Mouse (Mus musculus): ENCODE data around the gene St7l.

Gene St7l

DNA sequence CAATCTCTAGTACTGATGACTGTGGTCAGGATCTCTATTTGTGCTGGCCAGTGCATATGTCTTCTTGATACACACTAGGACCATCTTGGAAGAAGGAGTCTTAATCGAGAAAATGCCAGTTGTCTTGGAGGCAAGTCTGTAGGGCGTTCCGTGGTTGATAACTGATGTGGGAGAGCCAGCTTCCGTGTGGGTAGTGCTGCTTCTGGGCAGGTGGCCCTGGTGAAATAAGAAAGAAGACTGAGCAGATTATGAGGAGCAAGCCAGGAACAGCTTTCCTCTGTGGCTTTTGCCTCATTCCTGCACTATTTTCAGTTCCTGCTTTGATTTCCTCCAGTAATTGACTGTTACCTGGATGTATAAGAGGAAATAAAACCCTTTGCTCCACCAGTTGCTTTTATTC, 41.6 kb downstream of the St7l start:
- DNase-seq: no peak

DNA sequence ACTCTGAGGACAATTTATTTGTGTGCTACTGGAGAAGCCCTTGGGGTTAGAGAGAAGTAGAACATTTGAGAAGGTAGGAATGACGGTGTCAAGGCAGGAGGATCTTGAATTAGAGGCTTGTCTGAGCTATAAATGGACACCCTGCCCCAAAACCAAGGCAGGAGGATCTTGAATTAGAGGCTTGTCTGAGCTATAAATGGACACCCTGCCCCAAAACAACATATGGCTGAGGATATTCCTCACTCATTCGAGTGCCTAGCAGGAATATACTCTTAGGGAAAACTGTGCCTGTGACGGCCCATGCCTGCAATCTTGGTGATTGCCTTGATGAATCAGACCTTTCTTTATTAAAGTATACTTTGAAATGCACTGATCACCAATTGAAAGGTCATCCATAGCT, 42.2 kb downstream of the St7l start:
- no peak for DNase-seq

DNA sequence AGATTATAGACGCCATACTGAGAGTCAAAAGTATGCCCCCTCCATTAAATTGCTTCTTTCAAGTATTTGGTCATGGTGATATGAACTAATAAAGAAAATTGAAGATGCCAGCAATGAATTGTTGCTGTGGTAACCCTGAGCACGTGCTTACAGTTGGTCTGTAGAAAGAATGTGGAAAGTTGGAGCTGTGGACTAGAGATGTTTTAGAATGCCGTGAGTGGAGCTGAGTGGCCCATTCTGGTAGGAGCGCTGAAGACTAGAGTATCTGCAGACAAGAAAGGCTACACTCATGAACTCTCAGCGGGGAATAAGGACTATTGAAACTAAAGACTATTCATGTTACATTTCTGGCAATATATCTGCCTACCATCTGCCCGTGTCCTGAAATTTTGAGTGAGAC, 45.4 kb downstream of the St7l start:
- DNase-seq: no peak

DNA sequence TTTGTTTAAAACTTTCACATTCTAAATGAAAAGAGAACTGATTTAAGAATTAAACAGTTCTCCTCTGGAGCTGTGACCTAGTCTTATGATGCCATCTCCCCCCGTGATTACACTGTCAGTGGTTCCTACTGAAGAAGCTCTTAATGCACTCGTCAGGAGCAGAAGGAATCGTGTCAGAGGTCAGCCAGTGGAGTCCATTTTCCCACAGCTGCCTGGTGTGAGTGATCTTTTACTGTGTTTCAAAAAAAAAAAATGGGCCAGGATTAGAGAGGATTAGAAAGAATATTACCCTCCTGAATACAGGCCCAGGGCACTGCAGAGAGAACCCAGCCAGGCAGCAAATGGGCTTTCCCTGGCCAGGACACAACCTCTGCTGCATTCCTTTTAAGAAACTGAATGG, 51.2 kb downstream of the St7l start:
- DNase-seq: no peak

DNA sequence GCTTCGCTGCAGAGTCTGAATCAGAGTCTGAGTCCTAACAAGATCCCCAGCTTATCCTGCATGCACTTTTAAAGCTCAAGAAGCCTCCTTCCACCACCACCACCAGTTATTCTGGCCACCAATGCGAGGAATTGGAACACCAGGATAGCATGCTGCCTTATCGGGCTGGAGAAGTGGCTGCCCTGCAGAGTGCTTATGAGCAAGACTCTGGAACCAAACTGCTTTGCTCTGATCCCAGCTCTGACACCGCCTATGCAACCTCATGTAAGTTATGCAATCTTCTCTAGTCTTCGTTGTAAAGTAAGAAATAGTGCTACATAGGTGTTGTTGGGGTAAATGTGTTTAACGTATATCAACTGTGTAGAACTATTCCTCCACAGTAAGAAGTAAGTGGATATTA, 65.6 kb downstream of the St7l start:
- DNase-seq: no peak

DNA sequence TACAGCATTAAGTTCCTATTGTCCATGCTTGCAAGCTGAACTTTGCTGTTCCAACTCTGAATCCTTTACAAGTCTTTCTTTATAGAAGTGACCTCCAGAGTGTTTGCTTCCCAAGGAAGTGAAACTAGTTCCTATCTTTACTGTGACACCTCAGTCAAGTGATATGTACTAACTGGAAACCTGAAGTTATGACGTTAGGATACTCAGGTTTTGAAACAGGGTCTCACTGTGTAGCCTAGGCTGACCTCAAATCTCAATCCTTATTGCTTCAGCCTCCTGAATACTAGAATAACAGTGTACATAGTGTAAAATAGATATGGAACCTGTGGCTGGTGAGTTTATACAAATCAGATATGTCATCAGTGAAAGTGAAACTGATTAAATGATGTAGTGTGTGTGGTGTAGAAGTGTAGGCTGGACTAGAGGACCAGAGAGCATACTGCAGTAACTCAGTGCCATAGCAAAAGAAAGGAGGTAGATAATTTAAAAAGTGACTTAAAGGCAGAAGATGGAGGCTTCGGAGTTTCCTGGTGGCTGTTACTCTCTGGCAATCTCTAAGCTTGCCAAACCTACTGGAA, 74.0 kb downstream of the St7l start:
- DNase-seq: no peak

DNA sequence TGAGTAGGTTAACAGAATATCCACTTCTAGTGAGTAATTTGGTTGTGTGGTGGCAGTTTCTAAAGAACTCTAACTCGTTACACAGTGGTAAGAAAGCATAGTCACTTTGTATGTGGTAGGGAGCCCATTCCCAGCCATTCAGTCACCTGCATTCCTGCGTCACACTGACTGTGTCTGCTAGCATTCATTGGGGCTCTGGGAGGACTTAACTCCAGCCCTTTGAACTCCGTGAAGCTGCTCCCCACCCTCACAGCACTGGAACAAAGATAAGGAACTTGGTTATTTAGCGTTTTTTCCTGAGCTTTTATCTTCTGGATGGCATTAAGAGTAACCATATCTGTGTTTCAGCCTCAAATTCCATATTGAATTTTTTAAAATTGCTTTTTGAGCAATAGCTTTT, 74.5 kb downstream of the St7l start:
- no peak for DNase-seq

DNA sequence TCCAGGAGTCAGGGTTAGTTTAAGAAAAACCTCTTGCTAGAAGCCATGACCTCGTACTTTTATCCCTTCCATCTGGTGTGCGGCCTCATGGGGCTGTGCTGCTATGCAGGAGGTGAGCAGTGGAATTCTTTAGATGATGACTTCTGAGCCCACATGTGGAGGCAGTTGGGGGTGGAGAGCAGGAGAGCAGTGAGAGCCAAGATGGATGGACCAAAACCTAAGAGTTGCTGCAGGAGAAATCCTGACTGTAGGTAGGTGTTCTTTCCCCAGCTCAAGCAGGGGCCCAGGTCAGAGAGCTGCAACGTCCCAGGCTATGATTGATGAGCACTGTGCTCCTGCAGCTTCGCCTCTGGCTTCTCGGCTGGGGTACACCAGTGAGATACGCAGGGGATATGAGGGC, 76.9 kb downstream of the St7l start:
- DNase-seq: no peak

DNA sequence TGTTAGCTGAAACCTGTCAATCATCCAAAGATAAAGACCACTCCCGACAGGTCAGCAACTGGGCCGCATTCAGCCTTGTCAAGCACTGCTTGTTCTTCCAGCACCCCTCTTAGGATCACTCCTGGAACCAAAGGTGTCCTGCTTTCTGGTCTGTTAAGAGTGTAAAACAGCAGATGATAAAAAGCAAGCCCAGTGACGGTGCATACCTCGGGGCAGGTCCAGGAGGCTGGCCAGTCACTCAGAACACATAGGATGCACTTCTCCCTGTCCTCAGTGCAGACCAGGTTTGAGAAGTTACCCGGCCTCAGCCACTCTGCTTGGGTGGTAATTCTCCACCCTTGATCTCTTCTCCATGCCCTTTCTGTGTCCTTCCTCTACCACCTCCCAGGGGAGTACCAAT, 78.9 kb downstream of the St7l start:
- no peak for DNase-seq

DNA sequence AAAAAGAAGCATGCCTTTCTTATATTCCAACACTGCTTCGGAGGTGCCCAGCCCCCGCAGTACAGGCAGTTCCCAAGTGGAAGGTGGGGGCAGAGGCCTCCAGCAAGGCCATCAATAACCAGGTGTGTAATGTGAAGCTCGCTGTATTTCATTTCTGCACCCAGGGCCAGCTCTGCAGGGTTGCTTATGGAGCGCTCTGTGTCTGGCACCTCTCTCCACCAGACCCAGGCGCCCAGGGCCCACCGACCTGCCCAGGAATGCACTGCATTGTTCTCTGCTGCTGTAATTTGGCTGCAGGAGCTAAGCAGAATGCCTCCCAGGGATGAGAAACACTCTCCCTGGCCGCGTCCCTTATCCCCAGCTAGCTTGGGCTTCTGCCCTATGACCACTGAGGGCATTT, 79.5 kb downstream of the St7l start:
- DNase-seq: no peak

DNA sequence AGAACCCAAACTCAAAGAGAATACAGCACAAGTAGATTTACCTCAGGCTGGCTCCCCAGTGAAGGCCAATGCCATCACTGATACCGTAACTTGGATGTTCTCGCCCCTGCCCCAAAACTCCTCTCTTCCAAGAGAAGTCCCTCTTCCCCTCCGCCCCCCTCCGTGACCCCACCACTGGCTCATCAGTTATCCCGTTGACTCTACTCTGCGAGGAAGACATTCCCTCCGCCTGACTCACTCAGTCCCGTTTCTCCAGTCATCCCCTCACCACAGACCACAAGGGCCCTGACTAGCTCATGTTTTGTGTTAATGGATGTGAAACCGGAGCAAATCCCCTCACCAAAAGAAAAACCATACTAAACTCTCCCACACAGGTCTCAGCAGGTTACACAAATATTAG, 81.1 kb downstream of the St7l start:
- DNase-seq: no peak

DNA sequence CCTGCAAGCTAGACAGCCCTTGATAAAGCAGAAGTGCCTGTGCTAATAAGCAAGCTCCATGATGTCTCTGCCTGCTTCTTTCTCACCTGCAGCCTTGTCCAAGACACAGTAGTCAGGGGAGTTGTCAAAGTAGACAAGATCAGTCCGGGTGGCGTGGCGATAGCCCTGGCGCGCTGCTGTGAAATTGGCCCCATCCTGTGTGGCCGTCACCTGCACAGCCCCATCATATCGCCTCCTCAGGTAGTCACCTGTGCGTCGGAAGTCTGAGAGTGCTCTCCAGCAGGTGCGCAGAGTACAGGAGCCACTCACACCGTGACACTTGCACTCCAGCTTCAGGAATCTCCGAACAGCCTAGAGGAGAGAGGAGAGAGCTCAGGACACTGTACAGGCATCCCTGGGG, 87.1 kb downstream of the St7l start:
- no peak for DNase-seq

DNA sequence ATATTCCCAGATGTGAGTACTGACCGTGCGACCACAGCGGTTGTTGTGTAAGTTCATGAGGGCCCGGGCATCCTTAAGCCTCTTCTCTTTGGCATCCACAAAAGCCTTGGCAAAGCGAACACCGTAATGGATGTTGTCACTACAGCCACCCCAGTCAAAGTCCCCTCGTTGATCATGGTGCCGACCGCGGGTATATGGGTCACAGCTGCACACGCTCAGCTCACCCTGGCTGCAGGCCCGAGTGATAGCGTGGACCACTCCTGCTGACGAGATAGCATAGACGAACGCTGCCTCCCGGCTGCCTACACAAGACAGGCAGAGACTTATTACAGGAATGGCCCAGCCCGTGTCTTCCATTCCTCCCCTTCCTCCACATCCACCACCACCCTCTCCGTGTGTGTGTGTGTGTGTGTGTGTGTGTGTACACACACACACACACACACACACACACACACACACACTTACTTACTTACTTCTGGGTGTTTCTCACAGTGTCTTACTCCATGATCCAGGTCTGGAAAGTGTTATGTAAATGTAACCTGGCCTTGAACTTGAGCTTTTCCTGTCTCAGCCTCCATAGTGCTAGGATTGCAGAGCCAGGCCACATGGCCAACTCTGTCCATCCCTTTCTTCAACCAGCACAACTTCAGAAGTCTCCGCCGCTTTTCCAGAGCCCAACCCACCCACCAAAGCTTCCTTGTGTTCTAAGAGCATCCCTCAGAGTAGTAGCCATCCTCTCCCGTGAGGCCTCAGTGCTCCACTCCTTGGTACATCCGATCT, 89.3 kb downstream of the St7l start:
- DNase-seq: no peak

DNA sequence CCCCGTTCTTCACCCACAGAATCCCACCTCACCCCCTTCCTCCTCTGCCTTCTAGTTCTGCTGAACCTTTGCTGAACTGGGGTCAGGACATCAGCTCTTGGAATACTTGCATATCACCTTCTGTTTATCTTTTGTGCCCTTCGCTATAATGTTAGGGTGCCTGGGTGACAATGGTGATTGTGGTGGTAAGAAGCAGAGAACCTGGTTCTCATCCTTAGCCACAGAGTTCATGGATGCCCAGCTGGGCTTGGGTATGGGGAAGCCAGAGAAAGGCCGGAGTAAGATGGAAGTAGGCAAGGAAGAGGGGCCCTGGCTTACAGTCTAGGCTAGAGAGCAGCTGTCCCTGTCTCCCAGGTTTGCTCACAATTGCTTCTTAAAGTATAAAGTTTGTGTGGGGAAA, 90.3 kb downstream of the St7l start:
- no peak for DNase-seq

DNA sequence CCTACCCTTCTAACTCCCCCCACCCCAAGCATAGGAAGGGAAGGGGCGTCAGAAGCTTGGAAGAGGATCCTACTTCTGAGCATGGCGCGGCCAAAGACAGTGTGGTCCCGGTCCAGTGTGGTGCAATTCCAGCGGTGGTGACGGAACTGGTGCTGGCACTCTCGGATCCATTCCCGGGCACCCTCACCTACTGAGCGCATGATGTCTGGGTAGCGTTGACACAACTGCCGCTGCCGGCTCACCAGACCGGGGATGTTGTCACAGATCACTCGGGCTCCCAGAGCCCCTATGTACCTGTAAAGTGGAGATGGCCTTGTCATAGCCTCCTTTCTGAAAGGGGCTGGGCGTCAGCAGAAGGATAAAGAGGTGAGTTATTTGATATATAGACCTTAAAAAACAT, 90.7 kb downstream of the St7l start:
- no peak for DNase-seq

DNA sequence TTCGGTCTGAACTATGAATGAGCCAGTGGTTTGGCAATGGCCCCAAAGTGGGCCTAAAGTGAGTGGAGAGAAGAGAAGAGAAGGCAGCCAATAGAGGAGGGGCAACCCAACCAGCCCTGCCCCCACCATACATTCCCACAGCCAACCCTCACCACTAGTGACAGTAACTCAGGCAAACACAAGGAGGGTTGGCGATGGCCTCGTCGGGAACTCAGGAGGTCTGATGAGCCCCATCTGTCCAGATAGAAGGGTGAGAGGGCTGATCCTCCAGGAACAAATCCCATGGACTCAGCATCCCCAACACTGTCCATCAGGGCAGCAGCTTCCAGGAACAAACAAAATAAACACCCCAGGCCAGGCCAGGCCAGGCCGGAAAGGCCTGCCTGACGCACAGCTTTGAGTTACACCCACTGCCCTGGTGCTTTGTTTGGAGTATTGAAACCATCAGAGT, 92.4 kb downstream of the St7l start:
- no peak for DNase-seq

DNA sequence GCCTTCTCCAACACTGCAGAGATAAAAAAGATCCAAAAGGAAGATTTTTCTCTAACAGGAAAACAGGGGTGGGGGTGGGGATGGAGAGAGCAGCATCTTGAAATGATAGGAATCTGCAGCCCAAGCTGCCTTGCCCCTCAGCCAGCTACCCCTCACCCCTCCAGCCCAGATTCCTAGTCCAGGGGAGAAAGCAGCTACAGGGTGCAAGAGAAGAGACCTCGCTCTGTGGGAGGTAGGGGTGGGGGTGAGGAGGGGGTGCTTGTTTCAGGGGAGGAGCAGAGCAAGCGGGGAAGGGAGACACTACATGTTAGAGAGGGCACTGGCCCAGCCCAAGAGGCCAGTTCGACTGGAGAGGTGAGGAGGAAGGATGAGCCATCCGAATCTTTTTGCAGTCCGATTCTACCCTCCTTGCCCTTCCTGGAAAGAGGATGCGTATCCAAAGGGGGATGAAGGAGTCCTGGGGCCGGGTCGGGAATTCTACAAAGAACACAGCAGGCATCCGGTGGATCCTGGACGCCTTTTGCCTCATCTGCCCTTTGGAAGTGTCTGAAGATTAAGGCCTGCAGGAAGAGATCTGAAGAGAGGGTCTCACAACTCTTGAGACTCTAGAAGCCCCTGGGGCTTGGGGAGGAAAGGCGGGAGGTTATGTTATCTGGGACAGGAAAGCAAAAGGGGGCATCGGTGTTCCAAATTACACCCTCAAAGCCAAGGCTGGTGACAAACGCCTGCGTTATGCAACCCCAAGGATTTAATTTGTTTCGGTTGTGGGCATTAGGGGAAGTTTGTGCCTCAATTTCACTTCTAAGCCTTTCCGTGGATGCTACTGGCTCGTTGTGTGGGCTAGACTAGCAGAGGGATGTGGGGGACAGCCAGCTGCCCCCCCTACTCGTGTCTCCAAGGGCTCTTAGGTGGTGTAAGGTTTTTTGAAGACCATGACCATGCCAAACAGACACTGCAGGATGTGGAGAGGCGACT, 96.5 kb downstream of the St7l start:
- no peak for DNase-seq

DNA sequence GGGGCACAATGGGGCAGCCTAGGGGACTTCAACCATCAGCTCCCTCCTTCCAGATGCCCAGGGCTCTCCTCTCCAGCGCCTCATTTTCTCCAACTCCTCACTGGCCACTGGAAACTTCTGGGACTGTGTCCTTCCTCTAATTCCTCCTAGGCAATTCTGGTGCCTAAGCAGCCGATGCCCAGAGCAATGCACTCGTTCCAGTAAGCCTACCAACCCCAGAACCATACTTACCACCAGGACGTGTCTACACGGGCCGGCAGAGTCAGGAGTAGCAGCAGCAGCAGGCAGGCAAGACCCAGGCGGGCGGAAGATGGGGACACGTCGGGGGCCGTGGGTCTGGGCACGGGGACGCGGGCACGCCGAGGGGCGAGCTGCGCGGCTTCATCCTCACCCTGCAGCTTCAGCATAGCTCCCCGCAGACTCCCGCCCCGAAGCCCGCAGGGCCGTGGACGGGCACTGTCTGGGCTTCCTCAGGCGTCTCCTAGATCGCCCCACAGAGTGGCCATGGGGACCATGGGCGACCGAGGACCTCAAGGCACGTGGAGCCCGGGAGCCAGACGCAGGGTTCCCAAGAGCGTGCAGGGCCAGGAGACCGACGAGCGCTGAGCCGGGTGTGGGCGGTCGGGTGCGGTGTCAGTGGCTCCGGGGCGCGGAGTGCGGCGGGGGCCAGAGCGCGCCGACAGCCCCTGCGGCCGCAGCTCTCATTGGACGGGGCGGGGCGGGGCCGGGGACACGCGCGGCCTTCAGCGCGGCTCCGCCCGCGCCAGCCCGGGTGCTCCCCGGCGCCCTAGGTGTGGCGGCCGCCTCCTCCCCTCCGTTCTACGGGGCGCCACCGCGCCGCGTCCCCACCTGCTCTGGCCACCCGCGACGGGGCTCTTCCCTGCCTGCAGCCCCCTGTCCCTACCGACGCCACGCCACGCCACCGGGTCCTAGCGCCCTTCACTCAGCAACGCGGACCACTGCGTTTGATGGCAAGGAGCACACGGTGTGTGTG, 97.6 kb downstream of the St7l start, which contains the start of gene Wnt2b:
Wnt2b (minus strand) TSS at position 856 of the 994 bp plus-strand sequence.
- DNase-seq: no peak

DNA sequence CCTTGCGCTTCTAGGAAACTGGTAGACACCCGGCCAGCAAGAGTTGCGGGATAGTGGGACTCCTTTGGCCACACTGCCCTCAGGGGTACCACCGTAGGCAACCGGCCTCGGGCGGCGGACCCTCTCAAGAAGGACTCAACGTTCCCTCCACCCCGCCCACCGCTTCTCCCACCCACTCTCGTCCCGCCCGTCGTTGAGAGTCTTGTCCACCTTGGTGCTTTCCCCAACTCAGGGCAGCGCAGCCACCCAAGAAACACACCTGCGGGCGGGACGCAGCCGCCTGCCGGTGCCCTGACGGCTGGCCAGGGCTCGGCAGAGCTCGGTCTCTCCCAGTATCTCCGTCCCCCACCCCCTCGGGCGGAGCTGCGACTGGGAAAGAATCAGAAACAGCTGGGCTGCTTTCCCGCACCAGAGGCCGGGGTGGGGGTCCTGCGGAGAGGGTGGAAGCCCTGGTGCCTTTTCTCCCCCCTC, 98.4 kb downstream of the St7l start:
- no peak for DNase-seq

DNA sequence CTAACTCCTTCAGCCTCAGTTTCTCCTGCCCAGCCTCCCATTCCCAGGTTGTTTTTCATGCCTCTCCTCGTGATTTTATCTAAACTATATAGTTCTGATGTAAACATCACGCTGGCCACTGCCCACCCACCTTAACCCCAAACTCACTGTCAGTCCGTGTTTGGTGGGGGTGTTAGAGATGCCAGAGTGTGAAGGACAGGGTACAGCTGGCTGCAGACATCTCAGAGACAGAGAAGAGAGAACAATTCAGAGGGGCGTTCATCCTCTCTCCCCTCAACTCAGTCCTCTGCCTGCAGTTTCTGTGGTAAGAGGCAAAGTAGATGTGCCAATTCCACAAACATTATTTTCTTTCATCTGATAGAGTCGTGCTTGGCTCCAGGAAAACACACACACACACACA, 99.1 kb downstream of the St7l start:
- DNase-seq: no peak

DNA sequence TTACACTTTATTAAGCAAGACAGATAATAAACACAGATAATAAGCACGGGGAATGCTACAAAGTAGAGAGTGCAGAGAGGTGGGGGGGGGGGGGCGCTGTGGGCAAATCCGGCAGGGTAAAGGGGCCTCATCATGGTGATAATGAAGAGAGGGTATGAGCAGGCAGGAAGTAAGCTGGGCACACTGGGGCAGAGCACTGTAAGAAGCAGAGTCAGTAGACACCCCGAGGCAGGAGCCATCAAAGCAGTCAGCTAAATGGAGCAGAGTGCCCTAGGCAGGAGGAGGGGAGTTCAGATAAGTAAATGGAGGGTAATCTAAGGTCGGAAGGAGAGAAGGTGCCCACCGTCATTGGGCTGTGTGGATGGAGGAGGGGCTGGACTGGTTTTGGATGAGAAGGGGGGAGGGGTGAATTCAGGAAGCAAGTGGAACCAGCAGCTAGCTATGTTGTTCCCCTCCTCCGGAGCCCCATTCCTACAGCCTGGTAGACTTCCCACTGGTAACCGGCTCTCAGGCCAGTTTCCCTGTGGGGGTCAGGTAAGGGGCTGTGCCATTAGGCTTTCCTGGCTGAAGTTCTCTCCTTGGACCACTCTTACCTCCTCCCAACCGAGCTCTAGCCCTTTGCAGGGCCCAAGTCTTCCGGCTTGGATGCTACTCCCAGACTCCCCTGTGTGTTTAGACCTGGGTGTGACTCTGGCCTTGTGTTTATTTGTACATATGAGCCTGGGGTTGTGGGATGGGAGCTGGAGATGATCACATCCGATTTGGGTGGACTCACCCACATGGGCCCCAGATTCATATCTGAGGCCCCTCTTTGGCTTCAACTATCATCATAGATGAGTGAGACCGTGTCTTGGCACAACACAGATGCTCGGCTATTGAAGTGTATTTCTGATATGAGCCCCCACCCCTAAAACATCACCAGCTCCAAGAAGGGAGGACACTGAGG, 99.8 kb downstream of the St7l start:
- DNase-seq: no peak
